Mouse (Mus musculus) embryonic fibroblast, embryonic 13.5 days (primary cell): ENCODE data around the gene Slc6a13.

Experiments
- CTCF ChIP-seq: IDR thresholded peaks from 2 replicates; pipeline ENCODE4 v1.5.1; 2011; ENCODE audit warnings: mild to moderate bottlenecking, control low read depth, low read length, moderate library complexity, borderline replicate concordance; ENCODE audit not compliant: insufficient read depth
- POLR2A ChIP-seq: IDR thresholded peaks from 2 replicates; pipeline ENCODE4 v1.6.1; 2011; ENCODE audit warnings: low read depth, mild to moderate bottlenecking, control low read depth, low read length, moderate library complexity

DNA sequence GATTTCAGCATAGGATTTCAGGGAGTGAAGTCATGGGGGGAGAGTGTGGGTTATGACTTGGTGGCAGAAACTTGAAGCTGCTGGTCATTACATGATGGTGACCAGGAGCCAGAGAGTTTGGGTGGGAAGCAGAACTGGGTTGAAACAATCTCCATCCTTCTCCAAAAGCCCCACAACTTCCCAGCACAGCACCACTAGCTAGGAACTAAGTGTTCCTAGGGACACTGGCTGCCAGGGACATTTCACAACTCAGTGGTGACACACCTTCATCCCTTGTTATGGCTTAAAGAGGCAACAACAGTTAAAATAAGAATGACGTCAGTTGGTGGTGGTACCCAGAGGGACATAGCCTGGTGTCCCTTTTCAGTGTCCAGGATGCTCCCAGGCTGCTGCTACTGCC lies 56.0 kb downstream of the Slc6a13 start:
- TF ChIP-seq POLR2A (no peak), CTCF (no peak)
